Mouse (Mus musculus) kidney, adult 2 months (tissue): ENCODE measurements around the gene Tcea2. TPM values are rescaled to one million over a fixed set of nuclear protein-coding genes. Genes with fewer than 3 reads are reported as not detected.

Source experiments
- DNase-seq: peaks from one replicate; pipeline ENCODE4 v3.0.0; 2021
- H3K27ac ChIP-seq: fragments of 200-500 bp; 2 replicates; pipeline ENCODE4 v1.5.1; 2012; ENCODE audit warnings: low read depth, low read length, control low read depth, inconsistent platforms; ENCODE audit not compliant: insufficient read depth
- H3K27me3 ChIP-seq: fragments of 200-500 bp; replicated peaks from 2 replicates; pipeline ENCODE4 v1.6.1; 2012; ENCODE audit warnings: mild to moderate bottlenecking, moderate library complexity, low read length, inconsistent platforms; ENCODE audit not compliant: control insufficient read depth, insufficient read depth
- H3K36me3 ChIP-seq: fragments of 200-500 bp; 2 replicates; pipeline ENCODE4 v1.6.1; 2012; ENCODE audit warnings: mild to moderate bottlenecking, moderate library complexity, low read length, inconsistent platforms; ENCODE audit not compliant: control insufficient read depth, insufficient read depth
- H3K4me1 ChIP-seq: fragments of 200-500 bp; 2 replicates; pipeline ENCODE4 v1.6.1; 2011; ENCODE audit warnings: low read length; ENCODE audit not compliant: control insufficient read depth, insufficient read depth
- H3K4me3 ChIP-seq: fragments of 200-500 bp; 2 replicates; pipeline ENCODE4 v1.5.1; 2011; ENCODE audit warnings: mild to moderate bottlenecking, low read depth, low read length, control low read depth; ENCODE audit not compliant: insufficient read depth
- CTCF ChIP-seq: fragments of 200-500 bp; conservative IDR thresholded peaks from 2 replicates; pipeline ENCODE4 v1.5.1; 2011; ENCODE audit warnings: low read depth, mild to moderate bottlenecking, control low read depth, low read length, moderate library complexity, mixed read lengths; ENCODE audit not compliant: insufficient read depth, insufficient read length
- POLR2A ChIP-seq: fragments of 200-500 bp; IDR thresholded peaks from one replicate; pipeline ENCODE4 v1.6.1; 2011; ENCODE audit warnings: low read depth, low read length, control low read depth
- WGBS: fragments of 180-500 bp; shearing (Covaris S2); methylation state at CpG from one replicate; pipeline ENCODE4 v1.1.7; 2018; 5-methylcytosine and 5-hydroxymethylcytosine counted together
- polyA plus RNA-seq: library from polyadenylated mRNA; depleted of rRNA; stranded (reverse); fragments of >200 nt; gene quantifications from 2 replicates; pipeline ENCODE4 v1.2.3, GENCODE M21; 2012; rRNA removed

Tcea2 gene
- 19.2 and 19.5 TPM in 2 replicates for polyA plus RNA-seq

DNA sequence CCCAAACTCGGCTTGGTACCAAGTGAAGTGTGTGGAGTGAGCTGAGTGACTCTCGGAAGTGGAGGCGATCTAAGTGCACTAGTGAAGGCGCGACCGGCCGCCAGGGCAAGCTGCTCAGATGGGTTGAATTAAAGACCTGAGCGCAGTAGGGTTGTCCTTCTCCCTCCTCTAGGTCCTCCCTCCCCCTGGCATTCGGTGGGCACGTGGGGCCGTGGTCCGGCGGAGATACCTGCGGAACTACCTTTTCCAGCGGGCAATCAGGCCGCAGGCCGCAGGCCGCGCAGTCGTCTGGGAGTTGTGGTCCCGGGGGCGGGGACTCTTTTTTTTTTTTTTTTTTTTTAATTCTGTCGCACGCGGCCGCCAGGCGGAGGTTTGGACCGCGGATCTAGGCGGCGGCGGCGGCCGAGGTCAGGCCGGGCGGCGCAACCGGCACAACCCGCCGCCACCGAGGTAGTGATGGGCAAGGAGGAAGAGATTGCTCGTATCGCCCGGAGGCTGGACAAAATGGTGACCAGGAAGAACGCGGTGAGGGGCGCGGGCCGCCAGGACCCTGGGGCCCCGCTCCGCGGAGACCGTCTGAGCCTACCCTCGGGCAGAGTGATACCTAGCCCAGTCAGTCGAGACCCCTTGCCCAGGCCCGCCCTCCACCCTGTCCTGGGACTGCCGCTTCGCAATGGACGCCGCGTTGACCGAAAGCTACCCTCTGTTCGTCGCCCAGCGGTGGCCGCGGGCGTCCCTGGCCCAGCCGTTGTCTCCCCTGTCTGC is at the start of gene Tcea2:
Gene Tcea2, plus strand, starts transcription at position 360 of the 765 bp plus-strand sequence.
- peak within 1 kb of the TSS; percentile 30 for H3K27ac ChIP-seq
- H3K36me3 ChIP-seq, result no peaks in the 10 kb centered on the region
- WGBS, result under 1% methylated on average over 69 of the region's 69 CpGs
- 0 out of 2 replicates have a peak, but pooled peaks cover 4% of the 10 kb centered on the region for H3K4me1 ChIP-seq
- peak; percentile 85 for DNase-seq
- peak within 1 kb of the TSS; percentile 75 for H3K4me3 ChIP-seq
- TF ChIP-seq POLR2A (no peak), CTCF (no peak)
- H3K27me3 ChIP-seq, result no peaks in the 10 kb centered on the region

DNA sequence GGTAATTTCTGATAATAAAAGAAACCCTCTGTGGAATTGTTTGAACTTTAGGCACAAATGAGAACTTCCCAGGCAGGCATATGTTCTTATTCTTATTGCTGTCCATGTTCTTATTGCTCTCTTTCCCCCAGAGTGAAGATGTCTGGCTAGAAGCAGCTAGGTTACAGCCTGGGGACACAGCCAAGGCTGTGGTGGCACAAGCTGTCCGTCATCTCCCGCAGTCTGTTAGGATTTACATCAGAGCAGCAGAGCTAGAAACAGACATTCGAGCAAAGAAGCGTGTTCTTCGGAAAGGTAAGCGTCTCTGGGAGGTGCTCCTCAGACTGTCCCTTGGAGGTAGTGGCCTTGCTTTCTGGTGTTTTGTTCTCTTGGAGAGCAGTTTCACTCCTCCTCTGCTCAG is 47.5 kb upstream of the Tcea2 start:
- Histone ChIP-seq H3K4me3 (no peak overlapping the region), H3K4me1 (no peaks in the 10 kb centered on the region), H3K27ac (no peak overlapping the region), H3K27me3 (no peaks in the 10 kb centered on the region), H3K36me3 (peaks cover 7% of the 10 kb centered on the region)
- WGBS, result over 99% methylated on average over 6 of the region's 6 CpGs
- no peak for DNase-seq
- TF ChIP-seq POLR2A (no peak), CTCF (no peak)

DNA sequence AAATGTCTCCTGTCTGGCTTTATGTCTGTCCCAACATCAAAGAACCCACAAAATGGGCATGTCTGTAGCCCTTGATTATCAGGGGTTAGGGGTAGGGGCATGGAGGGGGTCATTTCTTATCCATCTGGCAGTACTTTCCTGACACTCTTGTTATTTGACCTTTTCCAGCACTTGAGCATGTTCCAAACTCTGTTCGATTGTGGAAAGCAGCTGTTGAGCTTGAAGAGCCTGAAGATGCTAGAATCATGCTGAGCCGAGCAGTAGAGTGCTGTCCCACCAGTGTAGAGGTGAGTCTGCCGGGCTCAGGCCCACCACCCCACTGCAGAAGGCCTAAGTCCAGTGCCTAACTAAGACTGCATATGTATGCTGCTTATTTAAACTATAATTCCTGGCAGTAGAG is 44.2 kb upstream of the Tcea2 start:
- no peaks in the 10 kb centered on the region for H3K4me1 ChIP-seq
- no peak for DNase-seq
- no peak overlapping the region for H3K27ac ChIP-seq
- WGBS, result 91% methylated on average over 3 of the region's 3 CpGs
- no peak overlapping the region for H3K4me3 ChIP-seq
- no peaks in the 10 kb centered on the region for H3K27me3 ChIP-seq
- TF ChIP-seq CTCF (no peak), POLR2A (no peak)
- H3K36me3 ChIP-seq, result peaks cover 7% of the 10 kb centered on the region

DNA sequence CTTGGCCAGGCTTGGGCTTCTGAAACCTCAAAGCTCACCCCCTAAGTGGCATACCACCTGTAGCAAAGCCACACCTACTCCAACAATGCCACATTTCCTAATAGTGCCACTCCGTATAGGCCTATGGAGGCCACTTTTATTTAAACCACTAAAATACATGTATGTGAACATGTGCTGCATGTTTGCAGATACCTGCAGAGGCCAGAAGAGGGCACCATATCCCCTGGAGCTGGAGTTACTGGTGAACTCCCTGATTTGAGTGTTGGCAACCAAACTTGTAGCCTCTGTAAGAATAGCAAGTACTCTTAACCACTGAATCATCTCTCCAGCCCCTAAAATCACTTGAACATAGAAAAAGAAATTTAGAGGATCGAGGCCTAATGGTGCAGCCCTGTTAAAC is 35.7 kb upstream of the Tcea2 start:
- TF ChIP-seq POLR2A (no peak), CTCF (peak; percentile 72)
- WGBS, result 91% methylated on average over 2 of the region's 2 CpGs
- Histone ChIP-seq H3K36me3 (peaks cover 6% of the 10 kb centered on the region), H3K4me3 (no peak overlapping the region), H3K27me3 (no peaks in the 10 kb centered on the region), H3K4me1 (no peaks in the 10 kb centered on the region), H3K27ac (no peak overlapping the region)
- peak; percentile 56 for DNase-seq

DNA sequence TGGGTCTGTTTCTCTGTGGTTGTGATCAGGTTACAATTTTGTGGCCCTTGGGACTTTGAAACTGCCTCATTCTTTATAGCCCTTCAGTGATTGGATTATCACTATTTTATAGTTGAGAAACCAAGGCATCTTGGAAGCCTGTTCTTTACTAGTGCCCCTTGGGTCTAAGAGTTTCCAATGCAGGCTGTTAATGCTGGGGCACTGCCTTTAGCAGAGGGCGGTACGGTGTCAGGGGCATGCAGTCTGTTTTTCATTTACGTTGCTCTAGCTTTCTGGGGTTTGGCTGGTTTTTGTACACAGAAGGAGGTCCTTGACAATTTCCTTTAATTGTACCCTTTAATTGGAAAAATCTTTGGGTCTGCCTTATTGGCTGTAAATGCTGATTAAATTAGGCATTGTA is 34.4 kb upstream of the Tcea2 start:
- TF ChIP-seq CTCF, result no peak
- no peak for TF ChIP-seq POLR2A
- no peak overlapping the region for H3K4me3 ChIP-seq
- H3K36me3 ChIP-seq, result peaks cover 9% of the 10 kb centered on the region
- 93% methylated on average over 3 of the region's 3 CpGs for WGBS
- no peaks in the 10 kb centered on the region for H3K4me1 ChIP-seq
- DNase-seq, result no peak
- H3K27me3 ChIP-seq, result no peaks in the 10 kb centered on the region
- H3K27ac ChIP-seq, result no peak overlapping the region

DNA sequence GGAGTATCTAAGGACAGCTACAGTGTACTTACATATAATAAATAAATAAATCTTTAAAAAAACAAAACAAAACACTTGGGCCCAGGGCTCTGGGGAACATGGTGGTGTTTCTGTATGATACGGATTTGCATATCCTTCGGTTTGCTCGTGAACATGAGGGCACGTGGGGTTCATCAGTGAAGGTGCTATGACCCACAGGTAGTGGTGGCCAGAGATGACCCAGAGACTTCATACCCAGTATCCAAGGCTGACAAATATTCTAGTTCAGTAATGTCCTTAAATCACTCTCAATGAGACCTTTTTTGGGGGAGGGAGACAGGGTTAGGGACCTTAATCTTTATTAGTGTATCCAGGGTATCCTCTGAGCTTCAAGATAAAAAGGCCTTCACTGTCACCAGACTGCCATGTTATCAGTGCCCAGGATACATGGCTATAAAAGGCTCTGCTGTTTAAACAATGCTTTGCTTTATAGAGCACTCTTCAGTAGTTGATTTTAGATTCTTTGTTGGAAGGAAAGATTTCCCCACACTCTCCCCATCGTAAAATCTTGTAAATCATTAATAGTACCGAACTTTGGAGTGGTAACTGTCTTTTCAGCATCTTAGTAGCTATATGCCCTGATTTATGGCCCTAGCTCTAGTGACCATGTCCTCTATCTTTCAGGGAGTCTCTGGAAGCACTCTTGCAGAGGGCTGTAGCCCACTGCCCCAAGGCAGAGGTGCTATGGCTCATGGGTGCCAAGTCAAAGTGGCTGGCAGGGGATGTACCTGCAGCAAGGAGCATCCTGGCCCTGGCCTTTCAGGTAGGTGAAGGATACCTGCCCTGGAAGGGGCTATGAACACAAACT is 33.3 kb upstream of the Tcea2 start:
- H3K4me3 ChIP-seq, result no peak overlapping the region
- H3K36me3 ChIP-seq, result peaks cover 9% of the 10 kb centered on the region
- WGBS, result 69% methylated on average over 6 of the region's 6 CpGs
- no peaks in the 10 kb centered on the region for H3K27me3 ChIP-seq
- H3K4me1 ChIP-seq, result no peaks in the 10 kb centered on the region
- no peak overlapping the region for H3K27ac ChIP-seq
- DNase-seq, result no peak
- TF ChIP-seq POLR2A (no peak), CTCF (no peak)

DNA sequence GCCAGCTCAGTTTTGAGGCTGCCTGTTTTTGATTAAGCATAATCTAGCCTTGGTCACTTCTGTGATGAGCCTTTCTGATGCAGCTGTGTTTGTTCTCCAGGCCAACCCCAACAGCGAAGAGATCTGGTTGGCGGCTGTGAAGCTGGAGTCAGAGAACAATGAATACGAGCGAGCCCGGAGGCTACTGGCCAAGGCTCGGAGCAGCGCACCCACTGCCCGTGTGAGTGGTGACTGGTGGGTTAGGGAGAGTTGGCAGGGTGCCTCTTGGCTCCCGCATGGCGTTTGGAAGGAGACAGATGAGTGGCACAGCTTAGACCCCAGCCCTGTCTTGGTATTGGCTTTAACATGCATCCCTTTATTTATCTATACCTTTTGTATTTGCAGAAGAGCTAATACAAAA is 31.2 kb upstream of the Tcea2 start:
- no peak for DNase-seq
- H3K4me1 ChIP-seq, result no peaks in the 10 kb centered on the region
- H3K27ac ChIP-seq, result no peak overlapping the region
- WGBS, result 95% methylated on average over 10 of the region's 10 CpGs
- H3K4me3 ChIP-seq, result no peak overlapping the region
- peaks cover 13% of the 10 kb centered on the region for H3K36me3 ChIP-seq
- no peaks in the 10 kb centered on the region for H3K27me3 ChIP-seq
- no peak for TF ChIP-seq POLR2A
- no peak for TF ChIP-seq CTCF
